Mouse (Mus musculus) heart, embryonic 13.5 days (tissue): Measurements from ENCODE around the gene Timp3. TPM values are rescaled to one million over a fixed set of nuclear protein-coding genes. Genes with fewer than 3 reads are reported as not detected.
"Not testable (repeated sequence)": the region's sequence is repeated elsewhere in the genome, so short reads cannot be mapped to it uniquely, and the experiment has no call there.

Source experiments
- ATAC-seq: fragments of 200-750 bp; cut with Nextera tagmentation; 2 replicates; pipeline ENCODE4 v1.8.0; 2017; ENCODE audit warnings: moderate TSS enrichment; ENCODE audit not compliant: insufficient number of reproducible peaks, low FRiP score, low TSS enrichment; ENCODE audit errors: extremely low read depth
- H3K27ac ChIP-seq: fragments of 300-500 bp; sonication (generic); replicated peaks from 2 replicates; pipeline ENCODE4 v1.5.1; 2015; ENCODE audit warnings: moderate library complexity, mild to moderate bottlenecking, inconsistent platforms
- H3K27me3 ChIP-seq: fragments of 300-500 bp; sonication (generic); replicated peaks from 2 replicates; pipeline ENCODE4 v1.6.1; 2015; ENCODE audit warnings: mild to moderate bottlenecking, inconsistent platforms
- H3K36me3 ChIP-seq: fragments of 300-500 bp; sonication (generic); 2 replicates; pipeline ENCODE4 v1.6.1; 2015; ENCODE audit warnings: mild to moderate bottlenecking, inconsistent platforms
- H3K4me1 ChIP-seq: fragments of 300-500 bp; sonication (generic); 2 replicates; pipeline ENCODE4 v1.6.1; 2015; ENCODE audit warnings: inconsistent platforms
- H3K4me2 ChIP-seq: fragments of 300-500 bp; sonication (generic); 2 replicates; pipeline ENCODE4 v1.6.1; 2015; ENCODE audit warnings: inconsistent platforms, mild to moderate bottlenecking, moderate library complexity
- H3K4me3 ChIP-seq: fragments of 300-500 bp; sonication (generic); 2 replicates; pipeline ENCODE4 v1.5.1; 2015; ENCODE audit warnings: moderate library complexity, mild to moderate bottlenecking, inconsistent platforms
- H3K9ac ChIP-seq: fragments of 300-500 bp; sonication (generic); 2 replicates; pipeline ENCODE4 v1.6.1; 2015; ENCODE audit warnings: inconsistent platforms, mild to moderate bottlenecking, moderate library complexity
- H3K9me3 ChIP-seq: fragments of 300-500 bp; sonication (generic); 2 replicates; pipeline ENCODE4 v1.6.1; 2016; ENCODE audit warnings: inconsistent platforms
- WGBS: fragments of 180-500 bp; shearing (Covaris S2); methylation state at CpG from one replicate; pipeline ENCODE4 v1.1.7; 2015; ENCODE audit warnings: mixed read lengths; 5-methylcytosine and 5-hydroxymethylcytosine counted together
- polyA plus RNA-seq: library from polyadenylated mRNA; unstranded; fragments of >200 nt; fragmentation: Nextera tagmentation; extraction: Ambion mirVana; gene quantifications from 2 replicates; pipeline ENCODE4 v1.2.1, GENCODE M21; 2015

Gene Timp3
- polyA plus RNA-seq, 1 experiment from 2014 or later = 69.3 TPM

- Histone ChIP-seq H3K4me1 (peaks cover 34% of the 10 kb centered on the region), H3K27ac (no peak overlapping the region), H3K9me3 (no peaks in the 10 kb centered on the region), H3K4me3 (no peak overlapping the region), H3K27me3 (0 out of 2 replicates have a peak, but pooled peaks cover 4% of the 10 kb centered on the region), H3K9ac (no peak overlapping the region), H3K4me2 (no peak overlapping the region), H3K36me3 (no peaks in the 10 kb centered on the region)
- no peak for ATAC-seq
- 29% methylated on average over 11 of the region's 11 CpGs for WGBS
These were observed 75.7 kb downstream of the Timp3 start for GRCm38 (mm10) chr10:86375903-86376302.

DNA sequence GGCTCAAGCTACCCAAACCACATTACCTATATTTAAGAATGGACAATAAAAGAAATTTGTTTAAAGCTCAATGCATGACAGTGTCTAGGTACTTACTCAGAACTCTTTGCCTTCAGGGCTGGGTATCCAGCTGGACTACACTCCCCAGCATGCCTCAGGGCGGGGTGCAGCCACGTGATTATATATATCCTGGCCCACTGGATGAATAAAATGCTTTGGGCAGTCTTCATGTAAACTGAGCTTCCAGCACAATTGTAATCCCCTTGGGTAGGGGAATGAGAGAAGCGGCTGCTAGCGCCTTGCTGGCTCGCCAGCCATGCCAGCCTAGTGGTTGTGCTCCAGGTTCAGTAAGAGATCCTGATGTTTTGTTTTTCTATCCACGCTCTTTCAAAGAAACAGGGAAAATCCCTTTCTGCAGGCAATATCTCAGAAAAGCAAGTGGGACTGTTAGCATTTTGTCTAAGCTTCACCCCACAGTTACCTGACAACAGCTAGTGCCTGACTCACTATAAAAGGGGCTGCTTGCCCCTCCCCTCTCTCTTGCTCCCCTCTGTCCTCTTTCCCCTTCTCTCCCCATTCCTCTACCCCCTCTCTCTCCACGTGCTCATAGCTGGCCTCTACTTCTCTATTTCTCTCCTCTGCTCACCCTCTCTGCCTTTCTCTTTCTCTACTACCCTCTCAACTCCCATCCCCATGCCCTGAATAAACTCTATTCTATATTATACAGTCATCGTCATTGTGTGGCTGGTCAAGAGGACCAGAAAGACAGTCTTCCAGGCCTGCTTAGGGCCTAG, 76.4 kb downstream of the Timp3 start:
- H3K4me3 ChIP-seq = no peak overlapping the region

DNA sequence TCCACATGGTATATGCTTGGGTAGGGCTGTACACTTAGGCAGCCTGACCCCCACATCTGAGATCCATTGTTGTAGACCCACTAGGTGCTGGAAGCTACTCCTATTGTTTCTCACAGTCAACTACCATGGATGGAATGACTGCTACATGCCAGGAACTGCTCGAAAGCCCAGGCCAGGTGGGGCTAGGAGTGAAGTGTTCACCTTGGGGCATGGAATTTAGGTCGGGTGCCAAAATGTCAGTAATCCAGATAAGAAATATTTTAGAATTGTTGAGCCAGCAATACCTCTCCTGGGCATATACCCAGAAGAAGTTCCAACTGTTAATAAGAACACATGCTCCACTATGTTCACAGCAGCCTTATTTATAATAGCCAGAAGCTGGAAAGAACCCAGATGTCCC, 78.6 kb downstream of the Timp3 start:
- not testable (repeated sequence) for H3K27ac ChIP-seq, H3K36me3 ChIP-seq, H3K4me2 ChIP-seq, H3K9ac ChIP-seq, H3K4me3 ChIP-seq, H3K9me3 ChIP-seq, ATAC-seq, H3K27me3 ChIP-seq
- H3K4me1 ChIP-seq = peaks cover 31% of the 10 kb centered on the region
- WGBS = 68% methylated on average over 2 of the region's 2 CpGs

More for the DNA sequence above, 76.4 kb downstream of the Timp3 start:
- peaks cover 34% of the 10 kb centered on the region for H3K4me1 ChIP-seq
- WGBS = 68% methylated on average over 8 of the region's 8 CpGs
- no peak overlapping the region for H3K4me2 ChIP-seq
- no peak overlapping the region for H3K27ac ChIP-seq
- ATAC-seq = no peak
- 0 out of 2 replicates have a peak, but pooled peaks cover 4% of the 10 kb centered on the region for H3K27me3 ChIP-seq
- H3K36me3 ChIP-seq = no peaks in the 10 kb centered on the region
- no peaks in the 10 kb centered on the region for H3K9me3 ChIP-seq
- no peak overlapping the region for H3K9ac ChIP-seq

DNA sequence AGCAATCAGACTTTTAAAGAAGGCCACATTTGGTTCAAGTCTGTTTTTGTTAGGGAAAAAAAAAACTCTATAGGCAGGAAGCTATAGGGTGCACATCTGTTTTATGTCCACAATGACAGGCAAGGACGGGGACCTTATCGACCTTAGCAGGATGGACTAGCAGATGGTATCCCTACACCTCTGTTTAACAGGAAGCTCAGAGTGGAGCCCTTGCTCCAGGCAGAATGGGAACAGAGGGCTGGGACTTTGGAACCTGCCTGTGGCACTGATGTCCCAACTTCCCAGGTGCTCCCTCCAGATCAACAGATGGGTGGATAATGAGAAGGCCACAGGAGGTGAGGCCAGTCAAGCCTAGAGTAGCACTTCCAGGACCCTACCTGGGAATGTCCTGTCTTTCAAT, 80.5 kb downstream of the Timp3 start:
- H3K27ac ChIP-seq = no peak overlapping the region
- WGBS = 44% methylated on average over 2 of the region's 2 CpGs
- no peaks in the 10 kb centered on the region for H3K36me3 ChIP-seq
- H3K4me2 ChIP-seq = no peak overlapping the region
- no peak overlapping the region for H3K4me3 ChIP-seq
- no peak for ATAC-seq
- no peaks in the 10 kb centered on the region for H3K27me3 ChIP-seq
- H3K9me3 ChIP-seq = no peaks in the 10 kb centered on the region
- peaks cover 27% of the 10 kb centered on the region for H3K4me1 ChIP-seq
- no peak overlapping the region for H3K9ac ChIP-seq

GRCm38 (mm10) chr10:86381150-86381921, 81.2 kb downstream of the Timp3 start:
- no peak for ATAC-seq
- WGBS = 42% methylated on average over 9 of the region's 9 CpGs

DNA sequence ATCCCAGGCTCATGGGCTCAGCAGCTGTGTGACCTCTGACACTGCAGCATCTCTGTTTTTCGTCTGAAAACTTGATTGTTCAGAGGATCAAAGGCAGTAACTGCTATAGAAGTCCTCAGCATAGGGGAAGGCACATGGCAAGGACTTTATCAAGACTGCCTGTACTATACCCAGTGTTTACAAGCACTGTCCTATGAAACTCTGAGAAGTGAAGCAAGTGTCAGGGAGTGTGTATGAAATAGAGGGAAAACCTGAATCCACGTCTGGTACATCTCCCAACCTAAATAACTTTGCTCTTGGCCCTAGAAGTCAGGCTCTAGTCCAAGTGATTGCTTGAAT, 81.7 kb downstream of the Timp3 start:
- ATAC-seq = no peak
- Histone ChIP-seq H3K9me3 (no peaks in the 10 kb centered on the region), H3K4me1 (peaks cover 30% of the 10 kb centered on the region), H3K4me2 (no peak overlapping the region), H3K9ac (no peak overlapping the region), H3K27me3 (no peaks in the 10 kb centered on the region), H3K27ac (no peak overlapping the region), H3K4me3 (no peak overlapping the region), H3K36me3 (no peaks in the 10 kb centered on the region)
- WGBS = 34% methylated on average over 2 of the region's 2 CpGs

More at GRCm38 (mm10) chr10:86381150-86381921, 81.2 kb downstream of the Timp3 start:
- H3K4me3 ChIP-seq = no peak overlapping the region
- no peaks in the 10 kb centered on the region for H3K9me3 ChIP-seq
- H3K9ac ChIP-seq = no peak overlapping the region
- H3K36me3 ChIP-seq = no peaks in the 10 kb centered on the region
- H3K27me3 ChIP-seq = no peaks in the 10 kb centered on the region
- no peak overlapping the region for H3K27ac ChIP-seq
- peaks cover 26% of the 10 kb centered on the region for H3K4me1 ChIP-seq
- no peak overlapping the region for H3K4me2 ChIP-seq

- no peak for ATAC-seq
- Histone ChIP-seq H3K9ac (no peak overlapping the region), H3K36me3 (no peaks in the 10 kb centered on the region), H3K4me3 (no peak overlapping the region), H3K4me2 (no peak overlapping the region), H3K9me3 (no peaks in the 10 kb centered on the region), H3K27me3 (no peaks in the 10 kb centered on the region), H3K4me1 (peaks cover 48% of the 10 kb centered on the region), H3K27ac (no peak overlapping the region)
- 86% methylated on average over 2 of the region's 2 CpGs for WGBS
These were observed 84.5 kb downstream of the Timp3 start for GRCm38 (mm10) chr10:86384655-86385054.

- Histone ChIP-seq H3K36me3 (no peaks in the 10 kb centered on the region), H3K4me2 (no peak overlapping the region), H3K4me1 (peaks cover 46% of the 10 kb centered on the region), H3K27ac (no peak overlapping the region), H3K4me3 (no peak overlapping the region), H3K9me3 (no peaks in the 10 kb centered on the region), H3K9ac (no peak overlapping the region), H3K27me3 (no peaks in the 10 kb centered on the region)
- no peak for ATAC-seq
- 72% methylated on average over 4 of the region's 4 CpGs for WGBS
These were observed 85.5 kb downstream of the Timp3 start for GRCm38 (mm10) chr10:86385656-86386055.

- no peaks in the 10 kb centered on the region for H3K27me3 ChIP-seq
- no peak overlapping the region for H3K4me2 ChIP-seq
- H3K9ac ChIP-seq = no peak overlapping the region
- WGBS = 49% methylated on average over 4 of the region's 4 CpGs
- no peaks in the 10 kb centered on the region for H3K36me3 ChIP-seq
- no peak overlapping the region for H3K4me3 ChIP-seq
- H3K27ac ChIP-seq = no peak overlapping the region
- H3K4me1 ChIP-seq = peaks cover 40% of the 10 kb centered on the region
- ATAC-seq = no peak
- H3K9me3 ChIP-seq = no peaks in the 10 kb centered on the region
These were observed 86.1 kb downstream of the Timp3 start for GRCm38 (mm10) chr10:86386232-86386631.

DNA sequence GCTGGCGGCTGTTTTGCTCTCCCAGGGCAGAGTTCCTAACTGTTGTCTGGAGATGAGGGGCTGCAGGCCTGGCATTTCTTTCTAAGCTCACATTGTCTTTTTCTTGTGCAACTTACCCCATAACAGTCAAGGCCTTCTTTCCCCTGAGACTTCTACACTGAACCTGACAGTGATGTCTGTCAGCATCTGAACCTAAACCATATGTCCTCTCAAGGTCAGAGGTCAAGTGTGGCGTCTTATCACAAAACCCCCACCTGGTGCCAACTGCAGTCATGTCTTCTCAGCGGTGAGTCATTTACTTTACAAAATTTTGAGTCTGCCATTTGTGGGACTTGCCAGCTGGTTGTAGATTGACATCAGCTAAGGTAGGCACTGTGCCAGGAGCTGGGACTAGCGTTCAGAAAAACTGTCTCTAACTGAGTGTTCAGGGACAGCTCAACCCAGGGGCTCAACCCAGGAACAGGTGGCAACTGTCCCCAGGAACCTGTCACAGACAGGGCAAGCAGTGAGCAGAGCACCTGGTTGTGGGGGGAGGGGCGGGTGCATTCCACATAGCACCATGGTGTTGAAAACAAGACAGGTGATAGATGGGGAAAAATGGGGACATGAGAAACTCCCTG, 87.8 kb downstream of the Timp3 start:
- no peak overlapping the region for H3K4me2 ChIP-seq
- peaks cover 32% of the 10 kb centered on the region for H3K4me1 ChIP-seq
- no peak overlapping the region for H3K4me3 ChIP-seq
- ATAC-seq = no peak
- no peaks in the 10 kb centered on the region for H3K9me3 ChIP-seq
- H3K27me3 ChIP-seq = no peaks in the 10 kb centered on the region
- no peak overlapping the region for H3K27ac ChIP-seq
- no peaks in the 10 kb centered on the region for H3K36me3 ChIP-seq
- 39% methylated on average over 5 of the region's 5 CpGs for WGBS
- H3K9ac ChIP-seq = no peak overlapping the region

GRCm38 (mm10) chr10:86388803-86389202, 88.6 kb downstream of the Timp3 start:
- ATAC-seq = no peak
- Histone ChIP-seq H3K4me1 (peaks cover 32% of the 10 kb centered on the region), H3K4me2 (no peak overlapping the region), H3K27ac (no peak overlapping the region), H3K9ac (no peak overlapping the region), H3K36me3 (no peaks in the 10 kb centered on the region), H3K4me3 (no peak overlapping the region), H3K27me3 (no peaks in the 10 kb centered on the region), H3K9me3 (no peaks in the 10 kb centered on the region)
- WGBS = 74% methylated on average over 6 of the region's 6 CpGs
